Comparison of ENCODE assay signal across 7 mouse cellular contexts in the genomic region with DNA sequence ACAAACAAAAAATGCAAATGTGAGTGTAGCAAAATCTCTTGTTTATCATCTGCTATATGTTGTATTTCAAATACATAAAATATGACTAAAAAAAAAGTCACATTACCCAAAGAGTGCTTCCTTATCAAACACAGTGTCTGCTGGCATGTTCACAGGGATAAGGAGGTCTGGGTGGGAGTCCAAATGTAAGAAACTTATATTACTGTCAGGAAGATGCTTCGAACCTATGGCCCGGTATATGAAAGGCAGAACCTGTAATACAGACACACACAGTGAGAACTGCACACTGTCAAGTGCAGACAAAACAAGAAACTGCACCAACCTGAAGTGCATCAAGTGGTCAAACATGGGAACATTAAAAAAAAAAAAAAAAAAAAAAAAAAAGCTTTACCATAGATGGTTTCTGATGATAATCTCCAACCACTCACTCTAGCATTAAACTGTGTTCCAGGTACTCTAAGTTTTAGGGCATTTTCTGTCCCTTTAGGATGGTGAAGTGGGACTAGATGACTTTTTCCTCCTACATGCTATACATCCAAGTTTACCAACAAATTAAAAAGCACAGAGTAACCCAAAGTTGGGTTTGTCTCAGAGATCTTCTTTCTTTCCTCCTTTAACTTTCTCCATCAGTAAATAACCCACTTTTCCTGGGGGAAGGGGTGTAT. TPM values are rescaled to one million over a fixed set of nuclear protein-coding genes. Genes with fewer than 3 reads are reported as not detected.
A peak's percentile ranks its signal among the peaks of the same experiment; 100 is the strongest.
DNase-seq lines count a peak whose midpoint lies in the region; ATAC-seq and TF ChIP-seq lines count a peak whose summit lies in the region.

No protein-coding gene starts in this region.

- H3K4me3 ChIP-seq in testis, adult 2 months (ENCODE audit: control insufficient read depth, low read depth, low read length), result peak overlapping the region; percentile 89; the same call in 1 of the 2 replicates
- peak overlapping the region; percentile 84 for H3K4me3 ChIP-seq in forebrain, embryonic 11.5 days (ENCODE audit: low read depth, low read length)
- peak overlapping the region; percentile 77 for H3K4me3 ChIP-seq in liver, embryonic 13.5 days (replicated peaks)

- H3K36me3 ChIP-seq in testis, adult 2 months (ENCODE audit: control insufficient read depth, insufficient read depth, low read length), result no peaks in the 10 kb centered on the region
- H3K36me3 ChIP-seq in forebrain, embryonic 11.5 days (ENCODE audit: control insufficient read depth, insufficient read depth, low read length), result no peaks in the 10 kb centered on the region; the same call in 1 of the 2 replicates
- peaks cover 54% of the 10 kb centered on the region for H3K36me3 ChIP-seq in liver, embryonic 13.5 days

- no peak for ATAC-seq in forebrain, embryonic 11.5 days (replicated peaks; ENCODE audit: low FRiP score)
- no peak for ATAC-seq in liver, embryonic 13.5 days (ENCODE audit: low read depth)
- no peak for ATAC-seq in granulocyte monocyte progenitor cell, adult 5-6 weeks (replicated peaks; ENCODE audit: poor library complexity, severe bottlenecking)

- no peak for TF ChIP-seq POLR2A in testis, adult 2 months (IDR thresholded peaks at IDR 0.05; ENCODE audit: control insufficient read depth, low read depth, low read length)

- TF ChIP-seq CTCF in testis, adult 2 months (IDR thresholded peaks at IDR 0.05; ENCODE audit: control insufficient read depth, insufficient read depth, insufficient replicate concordance, low read depth, low read length), result no peak

- peak overlapping the region; percentile 92 for H3K9ac ChIP-seq in forebrain, embryonic 11.5 days (ENCODE audit: low read length)
- peak overlapping the region; percentile 91 for H3K9ac ChIP-seq in liver, embryonic 13.5 days

- H3K27ac ChIP-seq in testis, adult 2 months (ENCODE audit: control insufficient read depth, insufficient read depth, low read depth, low read length), result no peak overlapping the region; the same call in 1 of the 2 replicates
- H3K27ac ChIP-seq in forebrain, embryonic 11.5 days (ENCODE audit: low read depth, low read length), result no peak overlapping the region
- H3K27ac ChIP-seq in liver, embryonic 13.5 days, result peak overlapping the region; percentile 96

- H3K4me1 ChIP-seq in testis, adult 2 months (ENCODE audit: control insufficient read depth, insufficient read depth, low read length), result peaks cover 4% of the 10 kb centered on the region
- H3K4me1 ChIP-seq in forebrain, embryonic 11.5 days (replicated peaks; ENCODE audit: control insufficient read depth, insufficient read depth, low read length), result no peaks in the 10 kb centered on the region; the same call in 1 of the 2 replicates
- H3K4me1 ChIP-seq in liver, embryonic 13.5 days (replicated peaks), result peaks cover 62% of the 10 kb centered on the region

- DNase-seq in testis, postnatal 10 days (ENCODE audit: low spot score), result no peak
- DNase-seq in forebrain, embryonic 11.5 days (ENCODE audit: low spot score), result no peak
- DNase-seq in liver, embryonic 13.5 days, result no peak
- DNase-seq in adrenal gland, postnatal 4 days (ENCODE audit: low spot score in 2 of 2), result no peak
- no peak for DNase-seq in cerebellum, postnatal 4 days (ENCODE audit: low spot score in 2 of 2)

- no peaks in the 10 kb centered on the region for H3K9me3 ChIP-seq in forebrain, embryonic 11.5 days (ENCODE audit: control insufficient read depth, low read length)
- H3K9me3 ChIP-seq in liver, embryonic 13.5 days (replicated peaks), result no peaks in the 10 kb centered on the region

- WGBS in forebrain, embryonic 11.5 days, result 96% methylated on average over 2 of the region's 2 CpGs
- 20% methylated on average over 2 of the region's 2 CpGs for WGBS in liver, embryonic 13.5 days (ENCODE audit: insufficient replicate concordance)

- peak overlapping the region; percentile 65 for H3K4me2 ChIP-seq in forebrain, embryonic 11.5 days (ENCODE audit: low read depth, low read length, severe bottlenecking)
- H3K4me2 ChIP-seq in liver, embryonic 13.5 days, result peak overlapping the region; percentile 73

- no peaks in the 10 kb centered on the region for H3K27me3 ChIP-seq in testis, adult 2 months (ENCODE audit: control insufficient read depth, insufficient read depth, low read length)
- H3K27me3 ChIP-seq in forebrain, embryonic 11.5 days (ENCODE audit: control insufficient read depth, insufficient read depth, low read length), result no peaks in the 10 kb centered on the region
- H3K27me3 ChIP-seq in liver, embryonic 13.5 days, result no peaks in the 10 kb centered on the region

RNA-seq across cellular contexts. Expression of gene 6030458C11Rik, which starts 0.9 kb away (rescaled TPM):
- polyA plus RNA-seq in testis, adult 2 months (2012; rRNA removed), result 3.4 and 3.6 TPM in 2 replicates
- polyA plus RNA-seq in forebrain, embryonic 11.5 days (2014; fragmentation: Nextera tagmentation; extraction: Ambion mirVana), result 35.7 and 42.2 TPM in 2 replicates
- 32.4 and 35.8 TPM in 2 replicates for polyA plus RNA-seq in liver, embryonic 13.5 days (2015; fragmentation: Nextera tagmentation; extraction: Ambion mirVana)
- total RNA-seq in granulocyte monocyte progenitor cell, adult 5-6 weeks (2014; fragmentation: Nextera tagmentation), result 26.5 and 29.3 TPM in 2 replicates
- 18.6 and 23.7 TPM in 2 replicates for total RNA-seq in granulocyte monocyte progenitor cell, adult 5-6 weeks (2017)
- 10 to 100 TPM; 18.4 to 18.8 TPM for total RNA-seq in adrenal gland, postnatal 4 days (2021)

RNA-seq across cellular contexts. Expression of gene Drosha, which starts 1.0 kb away (rescaled TPM):
- 13.5 and 14.4 TPM in 2 replicates for polyA plus RNA-seq in testis, adult 2 months (2012; rRNA removed)
- polyA plus RNA-seq in forebrain, embryonic 11.5 days (2014; fragmentation: Nextera tagmentation; extraction: Ambion mirVana), result 88.5 and 90.2 TPM in 2 replicates
- 14.3 and 20.4 TPM in 2 replicates for polyA plus RNA-seq in liver, embryonic 13.5 days (2015; fragmentation: Nextera tagmentation; extraction: Ambion mirVana)
- total RNA-seq in granulocyte monocyte progenitor cell, adult 5-6 weeks (2014; fragmentation: Nextera tagmentation), result 33.0 and 42.1 TPM in 2 replicates
- 12.1 and 23.5 TPM in 2 replicates for total RNA-seq in granulocyte monocyte progenitor cell, adult 5-6 weeks (2017)
- 10 to 100 TPM; 41.0 to 49.2 TPM for total RNA-seq in adrenal gland, postnatal 4 days (2021)
